Mouse (Mus musculus) lung, embryonic 15.5 days (tissue): Measurements from ENCODE around the gene Mllt6. TPM values are rescaled to one million over a fixed set of nuclear protein-coding genes. Genes with fewer than 3 reads are reported as not detected.
A peak's percentile ranks its signal among the peaks of the same experiment; 100 is the strongest.

Experiments
- ATAC-seq: fragments of 200-750 bp; cut with Nextera tagmentation; 2 replicates; pipeline ENCODE4 v1.8.0; 2017; ENCODE audit warnings: moderate number of reproducible peaks, borderline replicate concordance; ENCODE audit not compliant: low FRiP score, low TSS enrichment; ENCODE audit errors: extremely low read depth
- H3K27ac ChIP-seq: fragments of 300-500 bp; sonication (generic); 2 replicates; pipeline ENCODE4 v1.5.1; 2015; ENCODE audit warnings: moderate library complexity, mild to moderate bottlenecking, inconsistent platforms
- H3K27me3 ChIP-seq: fragments of 300-500 bp; sonication (generic); 2 replicates; pipeline ENCODE4 v1.6.1; 2015; ENCODE audit warnings: inconsistent platforms
- H3K36me3 ChIP-seq: fragments of 300-500 bp; sonication (generic); 2 replicates; pipeline ENCODE4 v1.6.1; 2015; ENCODE audit warnings: inconsistent platforms
- H3K4me1 ChIP-seq: fragments of 300-500 bp; sonication (generic); 2 replicates; pipeline ENCODE4 v1.6.1; 2015; ENCODE audit warnings: inconsistent platforms
- H3K4me2 ChIP-seq: fragments of 300-500 bp; sonication (generic); 2 replicates; pipeline ENCODE4 v1.6.1; 2015; ENCODE audit warnings: inconsistent platforms, mild to moderate bottlenecking, moderate library complexity
- H3K4me3 ChIP-seq: fragments of 300-500 bp; sonication (generic); 2 replicates; pipeline ENCODE4 v1.5.1; 2015; ENCODE audit warnings: mild to moderate bottlenecking, inconsistent platforms
- H3K9ac ChIP-seq: fragments of 300-500 bp; sonication (generic); 2 replicates; pipeline ENCODE4 v1.6.1; 2015; ENCODE audit warnings: inconsistent platforms
- H3K9me3 ChIP-seq: fragments of 300-500 bp; sonication (generic); 2 replicates; pipeline ENCODE4 v1.6.1; 2016; ENCODE audit warnings: inconsistent platforms
- WGBS: fragments of 180-500 bp; shearing (Covaris S2); methylation state at CpG from one replicate; pipeline ENCODE4 v1.1.7; 2015; 5-methylcytosine and 5-hydroxymethylcytosine counted together
- polyA plus RNA-seq: library from polyadenylated mRNA; unstranded; fragments of >200 nt; fragmentation: Nextera tagmentation; extraction: Ambion mirVana; gene quantifications from 2 replicates; pipeline ENCODE4 v1.2.1, GENCODE M21; 2015

Mllt6 gene
- polyA plus RNA-seq, 1 experiment from 2014 or later: 3.3 TPM

- H3K9me3 ChIP-seq: no peaks in the 10 kb centered on the region
- no peak overlapping the region for H3K4me3 ChIP-seq
- H3K36me3 ChIP-seq: peaks cover 38% of the 10 kb centered on the region
- no peak overlapping the region for H3K9ac ChIP-seq
- no peak overlapping the region for H3K27ac ChIP-seq
- no peak for ATAC-seq
- WGBS: 90% methylated on average over 3 of the region's 3 CpGs
- H3K4me1 ChIP-seq: 0 out of 2 replicates have a peak, but pooled peaks cover 3% of the 10 kb centered on the region
- H3K27me3 ChIP-seq: no peaks in the 10 kb centered on the region
- no peak overlapping the region for H3K4me2 ChIP-seq
These were observed 51.1 kb downstream of the Mllt6 start for GRCm38 (mm10) chr11:97714356-97714755.

- WGBS: 74% methylated on average over 14 of the region's 14 CpGs
- peaks cover 45% of the 10 kb centered on the region for H3K36me3 ChIP-seq
- 0 out of 2 replicates have a peak overlapping the region, but pooled peaks have one; percentile 11 for H3K27ac ChIP-seq
These were observed 51.9 kb downstream of the Mllt6 start for GRCm38 (mm10) chr11:97714784-97715760.

GRCm38 (mm10) chr11:97716021-97716420 is 52.8 kb downstream of the Mllt6 start:
- peaks cover 54% of the 10 kb centered on the region for H3K36me3 ChIP-seq
- H3K27ac ChIP-seq: no peak overlapping the region
- 0 out of 2 replicates have a peak, but pooled peaks cover 3% of the 10 kb centered on the region for H3K4me1 ChIP-seq
- H3K9ac ChIP-seq: no peak overlapping the region
- H3K4me3 ChIP-seq: no peak overlapping the region
- no peak for ATAC-seq
- no peaks in the 10 kb centered on the region for H3K9me3 ChIP-seq
- no peak overlapping the region for H3K4me2 ChIP-seq
- 85% methylated on average over 8 of the region's 8 CpGs for WGBS
- H3K27me3 ChIP-seq: no peaks in the 10 kb centered on the region

More at GRCm38 (mm10) chr11:97714784-97715760, 51.9 kb downstream of the Mllt6 start:
- no peak for ATAC-seq
- H3K9me3 ChIP-seq: no peaks in the 10 kb centered on the region
- H3K4me2 ChIP-seq: no peak overlapping the region
- no peaks in the 10 kb centered on the region for H3K27me3 ChIP-seq
- H3K9ac ChIP-seq: no peak overlapping the region
- H3K4me3 ChIP-seq: no peak overlapping the region
- H3K4me1 ChIP-seq: 0 out of 2 replicates have a peak, but pooled peaks cover 3% of the 10 kb centered on the region

- WGBS: 81% methylated on average over 26 of the region's 26 CpGs
- 0 out of 2 replicates have a peak, but pooled peaks cover 3% of the 10 kb centered on the region for H3K4me1 ChIP-seq
- ATAC-seq: no peak
These were observed 54.4 kb downstream of the Mllt6 start for GRCm38 (mm10) chr11:97717369-97718280.

GRCm38 (mm10) chr11:97718281-97718860 is 55.2 kb downstream of the Mllt6 start:
- WGBS: 70% methylated on average over 15 of the region's 15 CpGs
- no peaks in the 10 kb centered on the region for H3K27me3 ChIP-seq
- H3K27ac ChIP-seq: no peak overlapping the region
- H3K4me3 ChIP-seq: no peak overlapping the region
- ATAC-seq: no peak
- 0 out of 2 replicates have a peak, but pooled peaks cover 3% of the 10 kb centered on the region for H3K4me1 ChIP-seq
- peaks cover 60% of the 10 kb centered on the region for H3K36me3 ChIP-seq
- peaks cover 3% of the 10 kb centered on the region; the same call in 1 of the 2 replicates for H3K9me3 ChIP-seq
- H3K4me2 ChIP-seq: no peak overlapping the region
- no peak overlapping the region for H3K9ac ChIP-seq

More at GRCm38 (mm10) chr11:97717369-97718280, 54.4 kb downstream of the Mllt6 start:
- Histone ChIP-seq H3K27ac (no peak overlapping the region), H3K4me2 (no peak overlapping the region), H3K36me3 (peaks cover 65% of the 10 kb centered on the region), H3K4me3 (no peak overlapping the region), H3K9me3 (peaks cover 3% of the 10 kb centered on the region; the same call in 1 of the 2 replicates), H3K27me3 (no peaks in the 10 kb centered on the region), H3K9ac (no peak overlapping the region)

GRCm38 (mm10) chr11:97719041-97719440 is 55.8 kb downstream of the Mllt6 start:
- 0 out of 2 replicates have a peak, but pooled peaks cover 3% of the 10 kb centered on the region for H3K4me1 ChIP-seq
- H3K9me3 ChIP-seq: peaks cover 3% of the 10 kb centered on the region; the same call in 1 of the 2 replicates
- no peak overlapping the region for H3K27ac ChIP-seq
- no peak for ATAC-seq
- H3K4me2 ChIP-seq: no peak overlapping the region
- H3K9ac ChIP-seq: no peak overlapping the region
- H3K4me3 ChIP-seq: no peak overlapping the region
- H3K27me3 ChIP-seq: no peaks in the 10 kb centered on the region
- WGBS: 84% methylated on average over 4 of the region's 4 CpGs
- peaks cover 55% of the 10 kb centered on the region for H3K36me3 ChIP-seq

GRCm38 (mm10) chr11:97721338-97721737 is 58.1 kb downstream of the Mllt6 start:
- H3K27me3 ChIP-seq: no peaks in the 10 kb centered on the region
- no peak for ATAC-seq
- WGBS: 92% methylated on average over 4 of the region's 4 CpGs
- H3K36me3 ChIP-seq: peaks cover 64% of the 10 kb centered on the region
- no peaks in the 10 kb centered on the region for H3K4me1 ChIP-seq
- no peak overlapping the region for H3K4me3 ChIP-seq
- H3K9ac ChIP-seq: no peak overlapping the region
- H3K27ac ChIP-seq: no peak overlapping the region
- H3K9me3 ChIP-seq: peaks cover 3% of the 10 kb centered on the region; the same call in 1 of the 2 replicates
- H3K4me2 ChIP-seq: no peak overlapping the region

- Histone ChIP-seq H3K9ac (no peak overlapping the region), H3K27me3 (no peaks in the 10 kb centered on the region), H3K36me3 (peaks cover 72% of the 10 kb centered on the region), H3K9me3 (peaks cover 3% of the 10 kb centered on the region; the same call in 1 of the 2 replicates), H3K4me3 (no peak overlapping the region), H3K4me1 (no peaks in the 10 kb centered on the region), H3K4me2 (no peak overlapping the region), H3K27ac (no peak overlapping the region)
- ATAC-seq: peak; percentile 58
- 71% methylated on average over 7 of the region's 7 CpGs for WGBS
These were observed 60.5 kb downstream of the Mllt6 start for GRCm38 (mm10) chr11:97723709-97724108.

GRCm38 (mm10) chr11:97728311-97728710 is 65.1 kb downstream of the Mllt6 start:
- Histone ChIP-seq H3K27ac (no peak overlapping the region), H3K9me3 (no peaks in the 10 kb centered on the region), H3K4me1 (no peaks in the 10 kb centered on the region), H3K36me3 (peaks cover 61% of the 10 kb centered on the region), H3K27me3 (no peaks in the 10 kb centered on the region), H3K4me3 (no peak overlapping the region), H3K4me2 (no peak overlapping the region), H3K9ac (no peak overlapping the region)
- 75% methylated on average over 7 of the region's 7 CpGs for WGBS
- ATAC-seq: no peak

GRCm38 (mm10) chr11:97728730-97729129 is 65.5 kb downstream of the Mllt6 start:
- Histone ChIP-seq H3K9ac (no peak overlapping the region), H3K4me2 (no peak overlapping the region), H3K4me3 (no peak overlapping the region), H3K27ac (no peak overlapping the region), H3K9me3 (no peaks in the 10 kb centered on the region), H3K27me3 (no peaks in the 10 kb centered on the region), H3K36me3 (peaks cover 61% of the 10 kb centered on the region), H3K4me1 (no peaks in the 10 kb centered on the region)
- no peak for ATAC-seq
- 81% methylated on average over 7 of the region's 7 CpGs for WGBS

- Histone ChIP-seq H3K9me3 (no peaks in the 10 kb centered on the region), H3K4me3 (no peak overlapping the region), H3K4me1 (0 out of 2 replicates have a peak, but pooled peaks cover 3% of the 10 kb centered on the region), H3K36me3 (peaks cover 27% of the 10 kb centered on the region), H3K27me3 (no peaks in the 10 kb centered on the region), H3K27ac (peak overlapping the region; percentile 61; the same call in 1 of the 2 replicates), H3K9ac (no peak overlapping the region), H3K4me2 (0 out of 2 replicates have a peak overlapping the region, but pooled peaks have one; percentile 16)
- ATAC-seq: peak; percentile 23; the same call in 1 of the 2 replicates
- WGBS: 45% methylated on average over 10 of the region's 10 CpGs
These were observed 70.5 kb downstream of the Mllt6 start for GRCm38 (mm10) chr11:97733689-97734088.
